Mouse (Mus musculus) limb, embryonic 11.5 days (tissue): ENCODE data around the gene Pgm2. TPM values are rescaled to one million over a fixed set of nuclear protein-coding genes. Genes with fewer than 3 reads are reported as not detected.

Experiments
- ATAC-seq: fragments of 200-750 bp; cut with Nextera tagmentation; 2 replicates; pipeline ENCODE4 v1.8.0; 2017; ENCODE audit warnings: low read depth; ENCODE audit not compliant: insufficient number of reproducible peaks, low FRiP score, low TSS enrichment
- DNase-seq: peaks from one replicate; pipeline ENCODE4 v3.0.0-alpha.2; 2015; ENCODE audit warnings: low spot score
- H3K27ac ChIP-seq: fragments of 300-500 bp; sonication (generic); replicated peaks from 2 replicates; pipeline ENCODE4 v1.5.1; 2014; ENCODE audit warnings: low read depth, mild to moderate bottlenecking, low read length
- H3K27me3 ChIP-seq: fragments of 300-500 bp; sonication (generic); 2 replicates; pipeline ENCODE4 v1.6.1; 2014; ENCODE audit warnings: mild to moderate bottlenecking, low read length, mixed read lengths; ENCODE audit not compliant: control insufficient read depth, insufficient read depth
- H3K36me3 ChIP-seq: fragments of 300-500 bp; sonication (generic); 2 replicates; pipeline ENCODE4 v1.6.1; 2014; ENCODE audit warnings: mild to moderate bottlenecking, low read length, moderate library complexity, mixed read lengths; ENCODE audit not compliant: control insufficient read depth, insufficient read depth
- H3K4me1 ChIP-seq: fragments of 300-500 bp; sonication (generic); 2 replicates; pipeline ENCODE4 v1.6.1; 2014; ENCODE audit warnings: low read length, mixed read lengths; ENCODE audit not compliant: control insufficient read depth, insufficient read depth
- H3K4me2 ChIP-seq: fragments of 300-500 bp; sonication (generic); 2 replicates; pipeline ENCODE4 v1.6.1; 2014; ENCODE audit warnings: low read depth, mild to moderate bottlenecking, moderate library complexity; ENCODE audit not compliant: severe bottlenecking
- H3K4me3 ChIP-seq: fragments of 300-500 bp; sonication (generic); 2 replicates; pipeline ENCODE4 v1.5.1; 2014; ENCODE audit warnings: low read depth, low read length
- H3K9ac ChIP-seq: fragments of 300-500 bp; sonication (generic); 2 replicates; pipeline ENCODE4 v1.6.1; 2014; ENCODE audit warnings: mild to moderate bottlenecking, low read length
- H3K9me3 ChIP-seq: fragments of 300-500 bp; sonication (generic); 2 replicates; pipeline ENCODE4 v1.6.1; 2016; ENCODE audit warnings: low read length; ENCODE audit not compliant: control insufficient read depth
- WGBS: fragments of 180-500 bp; shearing (Covaris S2); extraction: QIAGEN DNeasy Blood & Tissue Kit; methylation state at CpG from one replicate; pipeline ENCODE4 v1.1.7; 2014; 5-methylcytosine and 5-hydroxymethylcytosine counted together
- microRNA-seq: library from miRNA; unstranded; fragments of <30 nt; microRNA quantifications from one replicate; pipeline ENCODE4, GENCODE M21; 2016
- polyA plus RNA-seq: library from polyadenylated mRNA; unstranded; fragments of >200 nt; fragmentation: Nextera tagmentation; extraction: Ambion mirVana; gene quantifications from 2 replicates; pipeline ENCODE4 v1.2.1, GENCODE M21; 2014

Gene Pgm2
- polyA plus RNA-seq, 1 experiment from 2014 or later = 27.2 TPM

DNA sequence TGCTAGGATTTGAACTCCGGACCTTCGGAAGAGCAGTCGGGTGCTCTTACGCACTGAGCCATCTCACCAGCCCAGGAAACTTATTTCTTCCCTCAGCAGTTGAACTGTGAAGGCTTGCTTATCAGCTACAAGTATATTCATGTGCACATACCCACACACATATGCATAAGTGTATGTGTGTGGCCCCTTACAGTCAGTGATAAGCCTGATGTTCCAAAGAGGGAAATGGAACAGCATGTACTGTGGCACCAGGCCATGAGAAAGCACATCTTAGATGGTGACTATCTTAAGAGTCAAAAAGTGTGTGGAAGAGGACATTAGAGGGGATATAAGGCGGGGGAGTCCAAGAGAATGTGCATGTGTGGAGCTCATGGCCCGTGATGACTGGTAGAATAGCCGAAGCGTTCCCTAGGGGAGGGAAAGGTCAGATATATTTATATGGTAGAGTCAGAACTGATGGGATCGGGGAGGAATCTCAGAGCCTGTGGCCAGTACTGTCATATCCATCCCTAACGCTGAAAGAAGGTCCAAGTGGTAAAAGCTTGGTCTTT, 76.3 kb downstream of the Pgm2 start:
- no peak overlapping the region for H3K4me3 ChIP-seq
- WGBS = 92% methylated on average over 10 of the region's 10 CpGs
- no peaks in the 10 kb centered on the region for H3K27me3 ChIP-seq
- no peak overlapping the region for H3K4me2 ChIP-seq
- no peak overlapping the region for H3K27ac ChIP-seq
- no peaks in the 10 kb centered on the region for H3K9me3 ChIP-seq
- DNase-seq = no peak
- H3K36me3 ChIP-seq = no peaks in the 10 kb centered on the region
- ATAC-seq = no peak
- no peak overlapping the region for H3K9ac ChIP-seq
- no peaks in the 10 kb centered on the region for H3K4me1 ChIP-seq

DNA sequence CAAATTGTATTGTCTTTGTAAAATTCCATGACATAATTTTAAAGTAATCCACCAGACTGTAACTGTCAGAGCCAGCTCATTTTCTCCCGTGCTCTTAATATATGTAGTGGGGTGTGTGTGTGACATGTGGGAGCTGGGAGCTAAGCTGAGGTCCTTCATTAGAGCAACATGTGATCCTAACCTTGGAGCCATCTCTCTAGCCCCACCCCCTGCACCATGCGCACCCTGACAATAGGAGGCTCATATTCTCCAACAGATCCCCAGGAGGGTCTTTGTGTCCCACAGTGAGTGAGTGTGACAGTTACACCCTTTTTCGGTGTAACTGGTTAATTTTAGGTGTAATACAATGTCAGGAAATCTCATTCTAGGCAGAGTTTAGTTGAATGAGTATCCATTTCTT, 80.1 kb downstream of the Pgm2 start:
- Histone ChIP-seq H3K4me3 (no peak overlapping the region), H3K27ac (no peak overlapping the region), H3K9ac (no peak overlapping the region), H3K9me3 (no peaks in the 10 kb centered on the region), H3K27me3 (no peaks in the 10 kb centered on the region), H3K36me3 (no peaks in the 10 kb centered on the region), H3K4me1 (no peaks in the 10 kb centered on the region), H3K4me2 (no peak overlapping the region)
- no peak for DNase-seq
- 80% methylated on average over 3 of the region's 3 CpGs for WGBS
- no peak for ATAC-seq

DNA sequence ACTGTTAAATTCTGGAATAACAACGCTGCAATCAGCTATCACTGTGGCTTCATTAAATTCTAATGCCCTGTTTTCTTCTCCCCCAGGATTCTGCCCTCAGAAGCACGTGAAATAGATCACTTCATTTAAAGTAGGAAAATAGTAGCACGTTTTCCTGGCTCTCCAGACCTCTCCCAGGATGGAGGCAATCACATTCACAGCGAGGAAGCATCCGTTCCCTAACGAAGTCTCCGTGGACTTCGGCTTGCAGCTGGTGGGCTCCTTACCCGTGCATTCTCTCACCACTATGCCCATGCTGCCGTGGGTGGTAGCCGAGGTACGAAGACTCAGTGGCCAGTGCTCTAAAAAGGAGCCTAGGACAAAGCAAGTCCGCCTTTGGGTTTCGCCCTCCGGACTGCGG, 80.6 kb downstream of the Pgm2 start:
- no peaks in the 10 kb centered on the region for H3K4me1 ChIP-seq
- no peak overlapping the region for H3K9ac ChIP-seq
- 74% methylated on average over 16 of the region's 16 CpGs for WGBS
- DNase-seq (no peak), ATAC-seq (no peak)
- H3K27me3 ChIP-seq = no peaks in the 10 kb centered on the region
- no peaks in the 10 kb centered on the region for H3K9me3 ChIP-seq
- H3K36me3 ChIP-seq = no peaks in the 10 kb centered on the region
- H3K4me3 ChIP-seq = no peak overlapping the region
- no peak overlapping the region for H3K27ac ChIP-seq
- no peak overlapping the region for H3K4me2 ChIP-seq

- Histone ChIP-seq H3K9me3 (no peaks in the 10 kb centered on the region), H3K4me1 (no peaks in the 10 kb centered on the region), H3K27me3 (no peaks in the 10 kb centered on the region), H3K36me3 (no peaks in the 10 kb centered on the region), H3K9ac (no peak overlapping the region), H3K4me2 (no peak overlapping the region), H3K4me3 (no peak overlapping the region), H3K27ac (no peak overlapping the region)
- no peak for ATAC-seq
- WGBS = 75% methylated on average over 5 of the region's 5 CpGs
- DNase-seq = no peak
These were observed 81.7 kb downstream of the Pgm2 start for GRCm38 (mm10) chr5:64174429-64174935.

Small RNAs within 50 kb of the gene (microRNA-seq; reads per million reads assigned to microRNA genes)
- not detected for gene Gm22395
- gene Gm23967 = not detected

Other genes starting within 250 kb of the Pgm2 start
- 12.2 and 12.3 TPM in 2 replicates for gene Rell1, start 124.1 kb upstream of the Pgm2 start, polyA plus RNA-seq
- 31.9 and 33.9 TPM in 2 replicates for gene Tbc1d1, start 63.4 kb downstream of the Pgm2 start, polyA plus RNA-seq